Mouse (Mus musculus) liver, embryonic 16.5 days (tissue): Measurements from ENCODE around the gene Tmem213. TPM values are rescaled to one million over a fixed set of nuclear protein-coding genes. Genes with fewer than 3 reads are reported as not detected.
A peak's percentile ranks its signal among the peaks of the same experiment; 100 is the strongest.

Source experiments
- ATAC-seq: fragments of 200-750 bp; cut with Nextera tagmentation; 2 replicates; pipeline ENCODE4 v1.8.0; 2017; ENCODE audit warnings: low read depth, mild to moderate bottlenecking, moderate number of reproducible peaks, moderate library complexity
- H3K27ac ChIP-seq: fragments of 300-500 bp; sonication (generic); 2 replicates; pipeline ENCODE4 v1.5.1; 2014; ENCODE audit warnings: mild to moderate bottlenecking, low read length
- H3K27me3 ChIP-seq: fragments of 300-500 bp; sonication (generic); 2 replicates; pipeline ENCODE4 v1.6.1; 2014; ENCODE audit warnings: low read depth, low read length, mixed read lengths; ENCODE audit not compliant: control insufficient read depth, insufficient read depth
- H3K36me3 ChIP-seq: fragments of 300-500 bp; sonication (generic); 2 replicates; pipeline ENCODE4 v1.6.1; 2014; ENCODE audit warnings: mild to moderate bottlenecking; ENCODE audit not compliant: control insufficient read depth, insufficient read depth
- H3K4me1 ChIP-seq: fragments of 300-500 bp; sonication (generic); 2 replicates; pipeline ENCODE4 v1.6.1; 2014; ENCODE audit warnings: low read depth, low read length, mixed read lengths; ENCODE audit not compliant: control insufficient read depth
- H3K4me2 ChIP-seq: fragments of 300-500 bp; sonication (generic); 2 replicates; pipeline ENCODE4 v1.6.1; 2014; ENCODE audit warnings: low read depth, low read length, mixed read lengths
- H3K4me3 ChIP-seq: fragments of 300-500 bp; sonication (generic); 2 replicates; pipeline ENCODE4 v1.5.1; 2014; ENCODE audit warnings: low read depth, mild to moderate bottlenecking, low read length
- H3K9ac ChIP-seq: fragments of 300-500 bp; sonication (generic); 2 replicates; pipeline ENCODE4 v1.6.1; 2014; ENCODE audit warnings: low read depth, low read length
- H3K9me3 ChIP-seq: fragments of 300-500 bp; sonication (generic); replicated peaks from 2 replicates; pipeline ENCODE4 v1.6.1; 2016; ENCODE audit warnings: low read length; ENCODE audit not compliant: control insufficient read depth
- WGBS: fragments of 180-500 bp; shearing (Covaris S2); extraction: QIAGEN DNeasy Blood & Tissue Kit; methylation state at CpG from one replicate; pipeline ENCODE4 v1.1.7; 2014; ENCODE audit not compliant: insufficient replicate concordance; 5-methylcytosine and 5-hydroxymethylcytosine counted together
- polyA plus RNA-seq: library from polyadenylated mRNA; unstranded; fragments of >200 nt; fragmentation: Nextera tagmentation; extraction: Ambion mirVana; gene quantifications from 2 replicates; pipeline ENCODE4 v1.2.1, GENCODE M21; 2015

The Tmem213 gene
- polyA plus RNA-seq, result not detected in 2 replicates

- ATAC-seq, result no peak
- no peaks in the 10 kb centered on the region for H3K9me3 ChIP-seq
- H3K9ac ChIP-seq, result no peak within 1 kb of the TSS
- H3K27ac ChIP-seq, result no peak within 1 kb of the TSS
- 35% methylated on average over 9 of the region's 9 CpGs for WGBS
- no peaks in the 10 kb centered on the region for H3K27me3 ChIP-seq
- no peaks in the 10 kb centered on the region for H3K4me1 ChIP-seq
- no peak within 1 kb of the TSS for H3K4me2 ChIP-seq
- no peaks in the 10 kb centered on the region for H3K36me3 ChIP-seq
- H3K4me3 ChIP-seq, result no peak within 1 kb of the TSS
These were observed at the start of gene Tmem213 for GRCm38 (mm10) chr6:38109160-38109795. Gene Tmem213 (plus strand): TSS chr6:38109255.

- H3K27me3 ChIP-seq, result no peaks in the 10 kb centered on the region
- ATAC-seq, result no peak
- no peak overlapping the region for H3K4me3 ChIP-seq
- 20% methylated on average over 2 of the region's 2 CpGs for WGBS
- no peak overlapping the region for H3K4me2 ChIP-seq
- H3K9ac ChIP-seq, result no peak overlapping the region
- H3K9me3 ChIP-seq, result no peaks in the 10 kb centered on the region
- H3K27ac ChIP-seq, result no peak overlapping the region
- no peaks in the 10 kb centered on the region for H3K36me3 ChIP-seq
- H3K4me1 ChIP-seq, result no peaks in the 10 kb centered on the region
These were observed 44.4 kb upstream of the Tmem213 start for GRCm38 (mm10) chr6:38064621-38065020.

GRCm38 (mm10) chr6:38065122-38065500 is 43.9 kb upstream of the Tmem213 start:
- 60% methylated on average over 3 of the region's 3 CpGs for WGBS
- Histone ChIP-seq H3K4me2 (no peak overlapping the region), H3K4me1 (no peaks in the 10 kb centered on the region), H3K27ac (no peak overlapping the region), H3K9ac (no peak overlapping the region), H3K36me3 (no peaks in the 10 kb centered on the region), H3K4me3 (no peak overlapping the region), H3K9me3 (no peaks in the 10 kb centered on the region), H3K27me3 (no peaks in the 10 kb centered on the region)
- ATAC-seq, result no peak

GRCm38 (mm10) chr6:38065501-38066122 is 43.4 kb upstream of the Tmem213 start:
- H3K36me3 ChIP-seq, result no peaks in the 10 kb centered on the region
- no peak overlapping the region for H3K4me2 ChIP-seq
- H3K4me3 ChIP-seq, result no peak overlapping the region
- 52% methylated on average over 11 of the region's 11 CpGs for WGBS
- H3K9ac ChIP-seq, result no peak overlapping the region
- no peak overlapping the region for H3K27ac ChIP-seq
- ATAC-seq, result no peak
- no peaks in the 10 kb centered on the region for H3K9me3 ChIP-seq
- no peaks in the 10 kb centered on the region for H3K27me3 ChIP-seq
- no peaks in the 10 kb centered on the region for H3K4me1 ChIP-seq

GRCm38 (mm10) chr6:38066215-38066614 is 42.8 kb upstream of the Tmem213 start:
- H3K4me3 ChIP-seq, result no peak overlapping the region
- no peak overlapping the region for H3K9ac ChIP-seq
- no peaks in the 10 kb centered on the region for H3K27me3 ChIP-seq
- peaks cover 3% of the 10 kb centered on the region for H3K4me1 ChIP-seq
- no peaks in the 10 kb centered on the region for H3K9me3 ChIP-seq
- WGBS, result 2% methylated on average over 5 of the region's 5 CpGs
- no peaks in the 10 kb centered on the region for H3K36me3 ChIP-seq
- no peak overlapping the region for H3K27ac ChIP-seq
- no peak for ATAC-seq
- no peak overlapping the region for H3K4me2 ChIP-seq

GRCm38 (mm10) chr6:38071256-38071655 is 37.8 kb upstream of the Tmem213 start:
- WGBS, result 35% methylated on average over 4 of the region's 4 CpGs
- no peak overlapping the region for H3K4me3 ChIP-seq
- H3K36me3 ChIP-seq, result no peaks in the 10 kb centered on the region
- H3K27me3 ChIP-seq, result no peaks in the 10 kb centered on the region
- H3K4me2 ChIP-seq, result no peak overlapping the region
- no peak overlapping the region for H3K27ac ChIP-seq
- peaks cover 12% of the 10 kb centered on the region for H3K4me1 ChIP-seq
- H3K9me3 ChIP-seq, result no peaks in the 10 kb centered on the region
- no peak overlapping the region for H3K9ac ChIP-seq
- peak; percentile 61 for ATAC-seq

- Histone ChIP-seq H3K9ac (no peak overlapping the region), H3K27me3 (no peaks in the 10 kb centered on the region), H3K4me2 (no peak overlapping the region), H3K27ac (no peak overlapping the region), H3K4me3 (no peak overlapping the region), H3K36me3 (no peaks in the 10 kb centered on the region), H3K9me3 (no peaks in the 10 kb centered on the region), H3K4me1 (peaks cover 12% of the 10 kb centered on the region)
- ATAC-seq, result peak; percentile 39; the same call in 1 of the 2 replicates
- 34% methylated on average over 5 of the region's 5 CpGs for WGBS
These were observed 36.8 kb upstream of the Tmem213 start for GRCm38 (mm10) chr6:38072137-38072796.

GRCm38 (mm10) chr6:38073592-38073991 is 35.5 kb upstream of the Tmem213 start:
- H3K27me3 ChIP-seq, result no peaks in the 10 kb centered on the region

GRCm38 (mm10) chr6:38080364-38080763 is 28.7 kb upstream of the Tmem213 start:
- Histone ChIP-seq H3K27me3 (no peaks in the 10 kb centered on the region), H3K4me2 (no peak overlapping the region), H3K9me3 (no peaks in the 10 kb centered on the region), H3K27ac (no peak overlapping the region), H3K9ac (no peak overlapping the region), H3K4me3 (no peak overlapping the region), H3K36me3 (no peaks in the 10 kb centered on the region), H3K4me1 (no peaks in the 10 kb centered on the region; the same call in 1 of the 2 replicates)
- no peak for ATAC-seq
- WGBS, result 59% methylated on average over 4 of the region's 4 CpGs

More at GRCm38 (mm10) chr6:38073592-38073991, 35.5 kb upstream of the Tmem213 start:
- no peak overlapping the region for H3K4me3 ChIP-seq
- no peaks in the 10 kb centered on the region for H3K9me3 ChIP-seq
- no peak overlapping the region for H3K4me2 ChIP-seq
- H3K4me1 ChIP-seq, result peaks cover 12% of the 10 kb centered on the region
- no peak overlapping the region for H3K9ac ChIP-seq
- ATAC-seq, result no peak
- H3K36me3 ChIP-seq, result no peaks in the 10 kb centered on the region
- H3K27ac ChIP-seq, result no peak overlapping the region
- 77% methylated on average over 3 of the region's 3 CpGs for WGBS
